Mouse (Mus musculus) embryonic fibroblast, embryonic 13.5 days (primary cell): ENCODE measurements around the gene Mea1.

Experiments used
- CTCF ChIP-seq: IDR thresholded peaks from 2 replicates; pipeline ENCODE4 v1.5.1; 2011; ENCODE audit warnings: mild to moderate bottlenecking, control low read depth, low read length, moderate library complexity, borderline replicate concordance; ENCODE audit not compliant: insufficient read depth
- POLR2A ChIP-seq: IDR thresholded peaks from 2 replicates; pipeline ENCODE4 v1.6.1; 2011; ENCODE audit warnings: low read depth, mild to moderate bottlenecking, control low read depth, low read length, moderate library complexity

- TF ChIP-seq POLR2A: no peak
- no peak for TF ChIP-seq CTCF
Measured at GRCm38 (mm10) chr17:46702506-46702905, 23.9 kb downstream of the Mea1 start.
